Mouse (Mus musculus) spleen, embryonic (tissue): ENCODE results near the gene Myd88.

Experiments
- CTCF ChIA-PET: fragments of 350-600 bp; sonication (Branson Sonifier 250); formaldehyde crosslinking; loops from one replicate; lab custom pipeline; 2022; lab: Charles Lee

Gene Myd88

DNA sequence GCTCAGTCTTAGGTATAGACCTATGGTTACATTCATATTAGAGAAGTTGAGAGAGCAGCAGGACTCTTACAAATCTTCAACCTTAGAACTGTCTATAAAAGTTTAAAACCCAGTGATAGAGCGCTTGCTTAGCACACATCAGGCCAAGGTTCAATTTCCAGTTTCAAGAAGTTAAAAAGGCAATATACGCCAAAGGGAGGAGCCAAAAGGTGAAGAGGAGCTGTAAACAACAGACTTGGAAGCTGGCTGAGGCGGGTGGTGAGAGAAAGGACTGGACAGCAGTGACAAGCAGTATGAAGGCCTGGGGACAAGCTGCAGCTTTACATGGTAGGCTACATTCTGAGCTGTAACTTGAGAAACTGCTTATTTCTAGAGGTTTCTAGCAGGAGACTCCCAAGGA is 42.6 kb downstream of the Myd88 start:
- CTCF ChIA-PET: no interaction called here

DNA sequence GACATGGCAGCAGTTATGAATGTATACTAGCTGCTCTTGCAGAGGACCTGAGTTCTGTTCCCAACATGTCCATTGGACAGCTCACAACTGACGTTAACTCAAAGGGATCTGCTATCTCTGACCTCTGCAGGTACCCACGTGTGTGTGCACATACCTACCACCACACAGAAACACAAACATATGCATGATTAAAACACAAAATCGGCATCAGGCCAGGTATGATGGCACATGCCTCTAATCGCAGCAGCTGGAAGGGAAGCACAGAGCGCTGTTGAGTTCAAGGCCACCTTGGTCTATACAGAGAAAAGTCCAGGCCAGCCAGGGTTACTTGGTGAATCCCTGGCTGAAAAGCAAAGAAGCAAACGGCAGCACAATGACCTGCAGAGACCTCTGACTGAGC is 43.5 kb downstream of the Myd88 start:
- CTCF ChIA-PET: no interaction called here

DNA sequence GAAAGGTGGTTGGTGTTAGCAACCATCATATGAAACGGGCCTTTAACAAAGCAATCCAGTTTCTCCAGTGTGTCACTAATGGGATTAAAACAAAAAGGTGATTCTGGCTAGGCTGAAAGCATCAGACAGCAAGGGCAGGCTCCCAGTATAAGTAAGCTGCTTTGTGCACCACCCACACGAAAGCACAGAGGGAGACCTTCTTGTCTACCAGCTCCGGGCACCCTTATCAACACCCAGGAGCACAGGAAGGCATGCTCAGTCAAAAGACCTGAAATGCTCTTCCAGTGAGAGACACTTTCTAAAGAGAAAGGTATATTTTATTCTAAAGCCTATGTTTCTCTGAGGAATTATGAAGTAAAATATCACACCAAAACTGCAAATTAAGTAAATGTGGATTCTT is 50.4 kb downstream of the Myd88 start:
- CTCF ChIA-PET: no interaction called here
